Mouse (Mus musculus) frontal cortex, postnatal 25 days (tissue): ENCODE measurements at regions not wholly inside any gene's neighbourhood (a gene's known extent, or its start where the extent isn't known, plus 50 kb on each side); places are given as distances from the start of the nearest gene placed in this dataset.

Experiments used
- DNase-seq, 2 experiments: peaks; one replicate each; pipeline ENCODE4 v3.0.0; 2022; ENCODE audit warnings: low spot score in 2 of 2

GRCm38 (mm10) chr15:96521125-96521455 is 60.4 kb upstream of the Scaf11 start:
- DNase-seq: no peak

- DNase-seq: peak in 1 of 2 experiments; percentile 30
Observed at GRCm38 (mm10) chr15:96520412-96521124, 59.9 kb upstream of the Scaf11 start.

GRCm38 (mm10) chr15:96518156-96518555 is 57.5 kb upstream of the Scaf11 start:
- no peak for DNase-seq

GRCm38 (mm10) chr15:96515620-96516019 is 55.0 kb upstream of the Scaf11 start:
- no peak for DNase-seq

- DNase-seq: no peak
Observed at GRCm38 (mm10) chr15:96512636-96513035, 52.0 kb upstream of the Scaf11 start.
